Comparison of ENCODE assay signal across 18 mouse cellular contexts in the genomic region with DNA sequence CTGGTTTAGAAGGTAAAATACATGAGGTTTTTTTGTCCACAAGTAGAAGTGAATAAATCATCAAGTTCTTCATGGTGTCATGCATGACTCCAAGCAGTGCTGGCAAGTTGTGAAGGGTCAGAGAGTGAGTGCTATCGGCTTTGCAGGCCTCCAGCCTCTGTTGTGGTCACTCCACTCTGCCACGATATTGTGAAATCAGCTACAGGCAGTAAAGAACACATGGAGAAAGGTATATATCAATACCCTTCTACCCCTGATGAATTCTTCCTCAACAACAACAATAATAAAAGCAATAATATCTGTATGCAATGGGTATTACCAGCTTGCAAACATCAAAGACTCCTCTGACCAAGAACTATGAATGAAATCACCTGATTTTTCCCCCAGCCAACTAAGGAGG. TPM values are rescaled to one million over a fixed set of nuclear protein-coding genes. Genes with fewer than 3 reads are reported as not detected.
DNase-seq lines count a peak whose midpoint lies in the region; ATAC-seq lines count a peak whose summit lies in the region.
"Had no signal": no experiment of that assay in that cellular context is flagged by ENCODE, and none has a peak within 500 bp of the region (broad histone marks: within the 10 kb centered on the region; RNA-seq: fewer than 3 reads in every experiment).

No protein-coding gene starts in this region.

- ATAC-seq in granulocyte monocyte progenitor cell, adult 5-6 weeks (replicated peaks; ENCODE audit: poor library complexity, severe bottlenecking) = peak; percentile 69
- ATAC-seq: activated CD4-positive, CD25-positive, alpha-beta regulatory T cell, adult 4 months; CD4-positive, CD25-positive, alpha-beta regulatory T cell, adult 4 months; forebrain, embryonic 13.5 days; forebrain, embryonic 15.5 days; forebrain, postnatal 0 days; Patski had no signal

- intact Hi-C loops in heart, postnatal 14 days (cut with DNase I) = loop anchor here (10.0 kb wide), 1 partner anchor 666 kb away; no protein-coding TSS in a partner anchor

- peak; percentile 54 for DNase-seq in heart, adult 11 months
- DNase-seq in heart, postnatal 14 days = no peak
- DNase-seq in kidney, adult 8-10 months = no peak
- no peak for DNase-seq in cerebellum, postnatal 14 days
- DNase-seq: adrenal gland, postnatal 14 days; adrenal gland, postnatal 36 days; B cell, adult 2 months; cerebellum, adult 11-12 months; cerebellum, adult 8-10 months; cerebellum, adult 9-11 months; cerebellum, postnatal 25 days; forebrain, postnatal 0 days had no signal

RNA-seq across cellular contexts. Expression of gene Ica1, which starts 47.9 kb away (rescaled TPM):
- 1 to 10 TPM; 6.3 to 9.1 TPM for total RNA-seq in heart, postnatal 14 days (2021)
- total RNA-seq in granulocyte monocyte progenitor cell, adult 5-6 weeks (2014; fragmentation: Nextera tagmentation) = 21.6 and 36.8 TPM in 2 replicates
- 24.4 and 33.1 TPM in 2 replicates for total RNA-seq in granulocyte monocyte progenitor cell, adult 5-6 weeks (2017)
